Mouse (Mus musculus) heart, postnatal 0 days (tissue): ENCODE data around the gene Lrrc75a. TPM values are rescaled to one million over a fixed set of nuclear protein-coding genes. Genes with fewer than 3 reads are reported as not detected.

Source experiments
- ATAC-seq: fragments of 200-750 bp; cut with Nextera tagmentation; 2 replicates; pipeline ENCODE4 v1.8.0; 2017; ENCODE audit warnings: low read depth, moderate number of reproducible peaks, moderate library complexity; ENCODE audit not compliant: insufficient read depth
- DNase-seq: peaks from one replicate; pipeline ENCODE4 v3.0.0-alpha.2; 2016; ENCODE audit warnings: low spot score
- H3K27ac ChIP-seq: fragments of 300-500 bp; sonication (generic); 2 replicates; pipeline ENCODE4 v1.5.1; 2014; ENCODE audit warnings: low read depth, mild to moderate bottlenecking
- H3K27me3 ChIP-seq: fragments of 300-500 bp; sonication (generic); 2 replicates; pipeline ENCODE4 v1.6.1; 2014; ENCODE audit warnings: low read length, mixed read lengths; ENCODE audit not compliant: control insufficient read depth, insufficient read depth
- H3K36me3 ChIP-seq: fragments of 300-500 bp; sonication (generic); replicated peaks from 2 replicates; pipeline ENCODE4 v1.6.1; 2014; ENCODE audit warnings: low read length, mixed read lengths; ENCODE audit not compliant: control insufficient read depth, insufficient read depth
- H3K4me1 ChIP-seq: fragments of 300-500 bp; sonication (generic); 2 replicates; pipeline ENCODE4 v1.6.1; 2014; ENCODE audit warnings: antibody characterized with exemption; ENCODE audit not compliant: control insufficient read depth, insufficient read depth
- H3K4me2 ChIP-seq: fragments of 300-500 bp; sonication (generic); 2 replicates; pipeline ENCODE4 v1.6.1; 2014; ENCODE audit warnings: low read depth, mild to moderate bottlenecking, low read length, moderate library complexity
- H3K4me3 ChIP-seq: fragments of 300-500 bp; sonication (generic); 2 replicates; pipeline ENCODE4 v1.5.1; 2014; ENCODE audit warnings: low read depth, low read length
- H3K9ac ChIP-seq: fragments of 300-500 bp; sonication (generic); replicated peaks from 2 replicates; pipeline ENCODE4 v1.6.1; 2014; ENCODE audit warnings: low read depth, low read length, mixed read lengths
- H3K9me3 ChIP-seq: fragments of 300-500 bp; sonication (generic); replicated peaks from 2 replicates; pipeline ENCODE4 v1.6.1; 2016; ENCODE audit warnings: low read length; ENCODE audit not compliant: control insufficient read depth
- CTCF ChIP-seq: IDR thresholded peaks from 2 replicates; pipeline ENCODE4 v1.5.1; 2016; ENCODE audit warnings: antibody characterized with exemption, control low read depth, low read depth
- EP300 ChIP-seq: IDR thresholded peaks from 2 replicates; pipeline ENCODE4 v1.6.1; 2016; ENCODE audit warnings: antibody characterized with exemption, low read depth
- WGBS: fragments of 180-500 bp; shearing (Covaris S2); extraction: QIAGEN DNeasy Blood & Tissue Kit; methylation state at CpG from one replicate; pipeline ENCODE4 v1.1.7; 2014; 5-methylcytosine and 5-hydroxymethylcytosine counted together
- polyA plus RNA-seq: library from polyadenylated mRNA; unstranded; fragments of >200 nt; fragmentation: Nextera tagmentation; extraction: Ambion mirVana; gene quantifications from 2 replicates; pipeline ENCODE4 v1.2.1, GENCODE M21; 2015
- total RNA-seq: library from RNA; depleted of rRNA; stranded (reverse); fragments of >200 nt; gene quantifications from 2 replicates; pipeline ENCODE4 v1.2.3, GENCODE M21; 2014; ENCODE audit warnings: low replicate concordance

The Lrrc75a gene
- total and polyA plus RNA-seq, 2 experiments from 2014 or later: 9.6 to 33.9 TPM

DNA sequence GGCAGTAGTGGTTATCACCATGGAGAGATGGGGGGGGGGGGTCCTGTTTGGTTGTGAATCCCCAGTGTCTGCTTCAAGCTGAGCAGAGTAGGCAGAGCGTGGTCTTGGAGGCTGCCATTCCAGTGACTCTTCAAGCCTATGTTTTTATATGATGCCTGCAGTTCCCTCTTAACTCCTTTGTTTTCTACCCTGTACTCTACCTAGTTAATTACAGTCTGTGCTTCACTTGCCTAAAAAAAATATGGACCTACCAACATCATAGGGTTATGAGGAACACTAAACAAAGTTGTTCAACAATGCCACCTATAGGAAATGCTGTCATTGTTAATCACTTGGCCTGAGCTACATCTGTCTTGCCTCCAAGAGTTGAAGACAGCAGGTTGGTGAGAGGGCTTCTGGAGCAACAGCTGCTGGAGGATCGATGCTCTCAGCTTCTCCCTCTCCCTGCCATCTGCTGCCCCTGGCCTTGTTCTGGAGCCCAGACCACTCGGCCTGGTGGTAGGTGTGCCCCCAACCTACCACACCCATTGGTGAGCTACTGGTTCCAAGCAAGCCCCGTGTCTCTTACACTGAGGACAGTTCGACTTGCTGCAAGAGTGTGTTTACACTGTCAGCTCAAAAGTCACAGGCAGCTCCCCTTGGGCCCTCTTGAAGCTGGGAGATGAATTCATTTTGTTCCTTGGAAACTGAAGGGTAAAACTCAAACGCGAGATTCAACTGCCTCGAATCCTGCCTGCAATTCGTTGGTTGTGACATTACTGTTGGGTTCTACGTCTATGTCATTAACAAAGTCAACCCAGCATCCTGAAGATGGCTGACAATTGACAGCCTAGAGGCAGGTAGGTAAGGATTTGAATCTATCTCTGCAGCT lies 41.8 kb downstream of the Lrrc75a start:
- Histone ChIP-seq H3K27ac (no peak overlapping the region), H3K9ac (no peak overlapping the region), H3K27me3 (no peaks in the 10 kb centered on the region), H3K36me3 (peaks cover 53% of the 10 kb centered on the region), H3K9me3 (no peaks in the 10 kb centered on the region), H3K4me1 (peaks cover 12% of the 10 kb centered on the region), H3K4me2 (no peak overlapping the region), H3K4me3 (no peak overlapping the region)
- WGBS: 56% methylated on average over 10 of the region's 10 CpGs
- TF ChIP-seq CTCF: no peak
- TF ChIP-seq EP300: no peak
- no peak for DNase-seq
- no peak for ATAC-seq

GRCm38 (mm10) chr11:62605619-62606298 lies 42.6 kb downstream of the Lrrc75a start:
- Histone ChIP-seq H3K4me2 (no peak overlapping the region), H3K4me1 (peaks cover 12% of the 10 kb centered on the region), H3K27ac (no peak overlapping the region), H3K9me3 (no peaks in the 10 kb centered on the region), H3K9ac (no peak overlapping the region), H3K4me3 (no peak overlapping the region), H3K27me3 (no peaks in the 10 kb centered on the region), H3K36me3 (peaks cover 53% of the 10 kb centered on the region)
- TF ChIP-seq EP300 (no peak), CTCF (no peak)
- WGBS: 47% methylated on average over 10 of the region's 10 CpGs
- ATAC-seq (no peak), DNase-seq (no peak)

- ATAC-seq (no peak), DNase-seq (no peak)
- Histone ChIP-seq H3K4me1 (peaks cover 12% of the 10 kb centered on the region), H3K9ac (no peak overlapping the region), H3K36me3 (peaks cover 53% of the 10 kb centered on the region), H3K4me2 (peak overlapping the region; percentile 81; the same call in 1 of the 2 replicates), H3K9me3 (no peaks in the 10 kb centered on the region), H3K4me3 (no peak overlapping the region), H3K27me3 (no peaks in the 10 kb centered on the region), H3K27ac (no peak overlapping the region)
- 35% methylated on average over 3 of the region's 3 CpGs for WGBS
- TF ChIP-seq EP300 (no peak), CTCF (no peak)
Measured at GRCm38 (mm10) chr11:62604886-62605618, 43.3 kb downstream of the Lrrc75a start.

DNA sequence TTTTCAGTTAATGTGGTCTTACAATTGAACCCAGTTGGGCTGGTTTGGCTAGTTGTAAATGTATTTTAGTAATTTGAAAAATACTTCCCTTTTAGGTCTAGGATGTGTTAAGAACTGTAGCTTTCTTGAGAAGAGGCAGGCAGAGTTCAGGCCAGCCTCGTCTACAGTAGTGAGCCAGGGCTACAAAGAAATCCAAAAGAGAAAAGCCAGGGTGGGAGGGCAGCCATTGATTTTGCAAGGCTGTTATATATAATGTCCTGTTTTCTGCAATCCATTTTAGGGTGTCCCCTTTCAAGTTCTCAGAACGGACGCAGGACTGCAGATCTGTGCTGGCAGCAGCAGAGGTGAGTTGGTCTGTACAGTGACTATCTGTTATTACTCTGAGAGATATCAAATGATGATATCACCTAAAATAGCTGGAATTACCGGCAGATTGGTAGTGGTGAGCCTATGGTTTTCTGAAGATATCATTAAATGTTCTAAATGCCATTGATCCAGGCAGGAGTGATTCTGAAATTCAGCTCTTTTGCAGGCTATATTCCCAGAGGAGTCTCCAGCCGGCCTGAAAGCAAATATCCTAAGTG lies 44.1 kb downstream of the Lrrc75a start:
- peak overlapping the region; percentile 81 for H3K4me2 ChIP-seq
- no peaks in the 10 kb centered on the region for H3K27me3 ChIP-seq
- TF ChIP-seq CTCF (no peak), EP300 (no peak)
- H3K9me3 ChIP-seq: no peaks in the 10 kb centered on the region
- WGBS: 16% methylated on average over 5 of the region's 5 CpGs
- H3K36me3 ChIP-seq: peaks cover 53% of the 10 kb centered on the region
- no peak for DNase-seq
- H3K27ac ChIP-seq: 0 out of 2 replicates have a peak overlapping the region, but pooled peaks have one; percentile 88
- peak overlapping the region; percentile 80 for H3K4me3 ChIP-seq
- peaks cover 12% of the 10 kb centered on the region for H3K4me1 ChIP-seq
- H3K9ac ChIP-seq: peak overlapping the region; percentile 31; the same call in 1 of the 2 replicates
- ATAC-seq: no peak
